Mouse (Mus musculus): ENCODE measurements around the gene Otud7b. TPM values are rescaled to one million over a fixed set of nuclear protein-coding genes. Genes with fewer than 3 reads are reported as not detected.

The Otud7b gene
- polyA plus RNA-seq, 1 experiment from 2014 or later: 14.5 TPM

DNA sequence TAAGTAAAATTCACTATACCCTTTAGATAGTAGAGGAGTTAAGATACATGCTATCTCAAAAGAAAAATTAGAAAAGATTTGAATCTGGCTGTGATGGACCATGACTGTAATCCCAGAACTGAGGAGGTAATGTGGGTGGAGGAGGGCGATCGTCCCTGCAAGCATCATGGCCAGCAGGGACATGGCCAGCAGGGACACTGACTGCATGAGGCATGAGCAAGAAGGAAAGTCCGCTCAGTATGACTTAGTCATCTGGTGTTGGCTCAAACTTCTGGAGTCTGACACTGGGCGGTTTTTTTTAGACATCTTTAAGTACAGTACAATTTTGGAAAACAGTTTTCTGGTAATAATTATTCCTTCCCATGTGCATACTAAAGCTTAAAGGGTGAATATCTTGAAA is 16.5 kb upstream of the Otud7b start:
- no peaks in the 10 kb centered on the region for H3K27me3 ChIP-seq (ENCODE audit: control insufficient read depth, insufficient read depth, low read length)
- H3K9ac ChIP-seq (ENCODE audit: low read length): no peak overlapping the region
- no peaks in the 10 kb centered on the region for H3K4me1 ChIP-seq (replicated peaks; ENCODE audit: control insufficient read depth, insufficient read depth)
- H3K4me2 ChIP-seq (replicated peaks; ENCODE audit: low read depth): no peak overlapping the region
- no peak overlapping the region for H3K27ac ChIP-seq (replicated peaks)
- H3K9me3 ChIP-seq (ENCODE audit: control insufficient read depth, low read length): no peaks in the 10 kb centered on the region
- DNase-seq (ENCODE audit: low spot score) (no peak), ATAC-seq (ENCODE audit: low FRiP score, low TSS enrichment) (no peak)
- TF ChIP-seq EP300 (optimal IDR thresholded peaks at IDR 0.05) (no peak), CTCF (IDR thresholded peaks at IDR 0.05; ENCODE audit: low read depth) (no peak)
- no peak overlapping the region for H3K4me3 ChIP-seq (ENCODE audit: low read depth, low read length)
- no peaks in the 10 kb centered on the region for H3K36me3 ChIP-seq (ENCODE audit: control insufficient read depth, insufficient read depth, low read length)
- 83% methylated on average over 4 of the region's 4 CpGs for WGBS

DNA sequence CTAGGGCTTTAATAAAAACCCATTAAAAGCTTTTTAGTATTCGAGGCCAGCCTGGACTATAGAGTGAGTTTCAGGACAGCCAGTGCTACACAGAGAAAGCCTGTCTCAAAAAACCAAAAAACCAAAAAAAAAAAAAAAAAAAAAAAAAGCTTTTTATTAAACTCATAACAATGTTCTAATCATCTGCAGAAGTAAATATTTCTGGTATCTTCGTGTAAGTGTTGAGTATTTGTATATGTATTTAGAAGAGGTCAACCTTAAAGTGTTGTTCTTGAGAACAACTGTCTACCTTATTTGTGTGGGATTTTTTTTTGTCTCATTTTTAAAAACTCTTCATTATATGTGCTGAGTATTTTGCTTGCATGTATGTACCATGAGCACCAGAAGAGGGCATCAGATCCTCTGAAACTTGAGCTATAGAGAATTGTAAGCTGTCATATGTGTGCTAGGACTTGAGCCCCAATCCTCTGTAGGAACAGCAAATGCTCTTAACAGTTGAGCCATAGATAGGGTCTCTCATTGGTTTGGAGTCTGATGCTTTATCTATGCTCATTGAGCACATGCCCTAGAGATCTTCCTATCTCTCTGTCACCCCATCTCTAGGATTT is 14.3 kb upstream of the Otud7b start:
- Histone ChIP-seq H3K9me3 (ENCODE audit: control insufficient read depth, low read length) (no peaks in the 10 kb centered on the region), H3K4me1 (replicated peaks; ENCODE audit: control insufficient read depth, insufficient read depth) (no peaks in the 10 kb centered on the region), H3K27me3 (ENCODE audit: control insufficient read depth, insufficient read depth, low read length) (no peaks in the 10 kb centered on the region), H3K4me2 (replicated peaks; ENCODE audit: low read depth) (no peak overlapping the region), H3K27ac (replicated peaks) (no peak overlapping the region), H3K4me3 (ENCODE audit: low read depth, low read length) (no peak overlapping the region), H3K36me3 (ENCODE audit: control insufficient read depth, insufficient read depth, low read length) (no peaks in the 10 kb centered on the region), H3K9ac (ENCODE audit: low read length) (no peak overlapping the region)
- DNase-seq (ENCODE audit: low spot score) (no peak), ATAC-seq (ENCODE audit: low FRiP score, low TSS enrichment) (no peak)
- 49% methylated on average over 2 of the region's 2 CpGs for WGBS
- TF ChIP-seq CTCF (IDR thresholded peaks at IDR 0.05; ENCODE audit: low read depth): peak; percentile 69
- TF ChIP-seq EP300 (optimal IDR thresholded peaks at IDR 0.05): no peak

DNA sequence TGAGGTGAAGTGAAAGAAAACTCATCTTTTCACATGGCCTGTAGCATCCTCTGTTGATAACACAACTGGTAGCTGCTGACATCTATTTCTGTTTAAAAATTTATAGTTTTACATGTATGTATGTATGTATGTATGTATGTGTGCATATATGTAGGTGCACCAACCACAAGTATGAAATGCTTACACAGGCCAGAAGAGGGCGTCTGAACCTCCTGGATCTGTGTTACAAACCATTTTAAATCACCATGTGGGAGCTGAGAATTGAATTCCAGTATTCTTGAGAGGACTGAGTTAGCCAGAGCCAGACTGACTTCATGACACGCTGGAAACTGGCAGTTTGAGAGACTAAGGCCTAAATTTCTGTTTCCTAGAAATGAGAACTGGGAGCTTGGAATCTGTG is 13.2 kb upstream of the Otud7b start:
- Histone ChIP-seq H3K9me3 (ENCODE audit: control insufficient read depth, low read length) (no peaks in the 10 kb centered on the region), H3K27ac (replicated peaks) (no peak overlapping the region), H3K4me2 (replicated peaks; ENCODE audit: low read depth) (no peak overlapping the region), H3K4me3 (ENCODE audit: low read depth, low read length) (no peak overlapping the region), H3K4me1 (replicated peaks; ENCODE audit: control insufficient read depth, insufficient read depth) (no peaks in the 10 kb centered on the region), H3K36me3 (ENCODE audit: control insufficient read depth, insufficient read depth, low read length) (no peaks in the 10 kb centered on the region), H3K9ac (ENCODE audit: low read length) (no peak overlapping the region), H3K27me3 (ENCODE audit: control insufficient read depth, insufficient read depth, low read length) (no peaks in the 10 kb centered on the region)
- no peak for TF ChIP-seq EP300 (optimal IDR thresholded peaks at IDR 0.05)
- no peak for TF ChIP-seq CTCF (IDR thresholded peaks at IDR 0.05; ENCODE audit: low read depth)
- DNase-seq (ENCODE audit: low spot score) (no peak), ATAC-seq (ENCODE audit: low FRiP score, low TSS enrichment) (no peak)
- 68% methylated on average over 2 of the region's 2 CpGs for WGBS

DNA sequence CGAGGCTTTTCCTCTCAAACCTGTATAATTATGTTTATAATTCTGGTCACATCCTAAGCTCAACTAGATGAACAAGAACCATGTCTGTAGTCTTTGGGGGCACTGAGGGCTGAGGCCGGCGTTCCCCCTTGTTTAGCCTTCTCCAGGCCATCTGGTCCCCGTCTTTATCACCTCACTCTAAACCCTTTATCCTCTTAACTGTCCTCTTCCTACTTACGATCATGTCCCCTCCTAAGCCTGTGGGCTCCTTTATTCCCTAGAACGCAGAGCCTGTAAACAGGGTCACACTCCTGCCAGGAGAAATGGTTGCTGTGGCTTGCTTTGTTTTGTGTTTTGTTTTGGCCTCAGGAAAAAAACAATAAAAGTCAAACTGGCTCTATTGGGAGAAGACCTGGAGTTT is 12.4 kb upstream of the Otud7b start:
- TF ChIP-seq EP300 (optimal IDR thresholded peaks at IDR 0.05) (no peak), CTCF (IDR thresholded peaks at IDR 0.05; ENCODE audit: low read depth) (no peak)
- Histone ChIP-seq H3K4me2 (replicated peaks; ENCODE audit: low read depth) (no peak overlapping the region), H3K9me3 (ENCODE audit: control insufficient read depth, low read length) (no peaks in the 10 kb centered on the region), H3K27ac (replicated peaks) (no peak overlapping the region), H3K27me3 (ENCODE audit: control insufficient read depth, insufficient read depth, low read length) (no peaks in the 10 kb centered on the region), H3K4me1 (replicated peaks; ENCODE audit: control insufficient read depth, insufficient read depth) (no peaks in the 10 kb centered on the region), H3K36me3 (ENCODE audit: control insufficient read depth, insufficient read depth, low read length) (no peaks in the 10 kb centered on the region), H3K9ac (ENCODE audit: low read length) (no peak overlapping the region), H3K4me3 (ENCODE audit: low read depth, low read length) (no peak overlapping the region)
- no peak for ATAC-seq (ENCODE audit: low FRiP score, low TSS enrichment)
- no peak for DNase-seq (ENCODE audit: low spot score)
- 74% methylated on average over 6 of the region's 6 CpGs for WGBS

DNA sequence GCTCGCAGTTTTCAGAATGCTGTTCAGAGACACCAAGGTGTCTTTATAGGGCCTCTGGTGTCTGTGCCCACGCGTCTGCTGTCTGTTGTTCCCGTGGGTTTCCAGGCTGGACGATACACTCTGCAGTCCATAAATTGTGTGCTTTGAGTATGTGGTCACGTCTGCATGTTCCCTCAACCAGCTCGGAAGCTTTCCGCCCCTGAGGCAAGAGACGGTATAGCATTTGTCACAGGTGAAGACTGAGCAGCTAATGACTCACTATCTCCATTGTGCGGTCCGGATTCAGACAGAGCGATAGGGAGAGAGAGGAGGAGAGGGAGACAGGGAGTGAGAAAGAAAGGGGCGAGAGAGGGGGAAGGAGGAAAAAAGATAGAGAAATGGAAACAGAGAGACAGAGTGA is 10.8 kb upstream of the Otud7b start:
- no peaks in the 10 kb centered on the region for H3K27me3 ChIP-seq (ENCODE audit: control insufficient read depth, insufficient read depth, low read length)
- H3K4me3 ChIP-seq (ENCODE audit: low read depth, low read length): no peak overlapping the region
- H3K36me3 ChIP-seq (ENCODE audit: control insufficient read depth, insufficient read depth, low read length): no peaks in the 10 kb centered on the region
- 0 out of 2 replicates have a peak overlapping the region, but pooled peaks have one; percentile 3 for H3K4me2 ChIP-seq (replicated peaks; ENCODE audit: low read depth)
- DNase-seq (ENCODE audit: low spot score) (peak; percentile 55), ATAC-seq (ENCODE audit: low FRiP score, low TSS enrichment) (peak; percentile 77)
- WGBS: 50% methylated on average over 13 of the region's 13 CpGs
- TF ChIP-seq EP300 (optimal IDR thresholded peaks at IDR 0.05) (no peak), CTCF (IDR thresholded peaks at IDR 0.05; ENCODE audit: low read depth) (peak; percentile 28)
- no peaks in the 10 kb centered on the region for H3K4me1 ChIP-seq (replicated peaks; ENCODE audit: control insufficient read depth, insufficient read depth)
- H3K27ac ChIP-seq (replicated peaks): no peak overlapping the region; the same call in 1 of the 2 replicates
- H3K9ac ChIP-seq (ENCODE audit: low read length): no peak overlapping the region
- no peaks in the 10 kb centered on the region for H3K9me3 ChIP-seq (ENCODE audit: control insufficient read depth, low read length)

DNA sequence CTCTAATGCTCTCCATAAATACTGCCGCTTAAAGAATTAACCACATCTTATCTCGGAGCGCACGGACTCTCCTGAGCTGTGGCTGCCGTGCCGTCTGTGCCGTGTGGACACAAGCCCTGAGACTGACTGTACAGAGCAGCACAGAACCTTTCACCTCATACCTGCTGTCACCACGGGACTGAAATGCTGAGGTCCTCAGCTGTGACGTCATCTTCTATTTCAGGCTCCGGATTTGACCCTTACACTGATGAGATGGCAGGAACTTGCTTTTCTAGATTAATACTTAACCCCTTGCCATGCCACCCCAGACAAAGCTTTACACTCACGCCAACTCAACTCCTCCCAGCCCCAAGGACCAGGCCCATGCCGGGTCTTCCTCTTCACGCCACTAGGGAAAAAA is 10.1 kb upstream of the Otud7b start:
- DNase-seq (ENCODE audit: low spot score): peak; percentile 73
- H3K4me2 ChIP-seq (replicated peaks; ENCODE audit: low read depth): no peak overlapping the region
- H3K27ac ChIP-seq (replicated peaks): no peak overlapping the region; the same call in 1 of the 2 replicates
- no peaks in the 10 kb centered on the region for H3K4me1 ChIP-seq (replicated peaks; ENCODE audit: control insufficient read depth, insufficient read depth)
- H3K27me3 ChIP-seq (ENCODE audit: control insufficient read depth, insufficient read depth, low read length): no peaks in the 10 kb centered on the region
- H3K4me3 ChIP-seq (ENCODE audit: low read depth, low read length): no peak overlapping the region
- no peak overlapping the region for H3K9ac ChIP-seq (ENCODE audit: low read length)
- ATAC-seq (ENCODE audit: low FRiP score, low TSS enrichment): peak; percentile 94
- no peaks in the 10 kb centered on the region for H3K9me3 ChIP-seq (ENCODE audit: control insufficient read depth, low read length)
- WGBS: 58% methylated on average over 13 of the region's 13 CpGs
- TF ChIP-seq CTCF (IDR thresholded peaks at IDR 0.05; ENCODE audit: low read depth): no peak
- no peak for TF ChIP-seq EP300 (optimal IDR thresholded peaks at IDR 0.05)
- H3K36me3 ChIP-seq (ENCODE audit: control insufficient read depth, insufficient read depth, low read length): no peaks in the 10 kb centered on the region
